Mouse (Mus musculus): ENCODE data around the gene Scgb1b2. TPM values are rescaled to one million over a fixed set of nuclear protein-coding genes. Genes with fewer than 3 reads are reported as not detected.

Scgb1b2 gene
- not detected for total RNA-seq (2021)
- long read RNA-seq, experiment 1 = 0 reads
- long read RNA-seq, experiment 2 = 0 reads

GRCm38 (mm10) chr7:31291721-31292120 is at the start of gene Scgb1b2:
Scgb1b2 (minus strand) TSS chr7:31291821.
- DNase-seq (ENCODE audit: low spot score in 2 of 2) = no peak

- no peak for DNase-seq (ENCODE audit: low spot score in 2 of 2)
These were observed 1.4 kb downstream of the Scgb1b2 start, which contains the start of gene Scgb2b2 for GRCm38 (mm10) chr7:31290208-31290607. Scgb2b2 (plus strand) TSS chr7:31290508.

Other genes starting within 250 kb of the Scgb1b2 start
- gene Fxyd5, start 249.3 kb downstream of the Scgb1b2 start, total RNA-seq (2021) = 10 to 100 TPM; 35.5 to 36.7 TPM
- gene Fxyd7, start 240.4 kb downstream of the Scgb1b2 start, total RNA-seq (2021) = 100 to 1,000 TPM; 148 to 187 TPM
- gene Fxyd1, start 234.6 kb downstream of the Scgb1b2 start, total RNA-seq (2021) = 10 to 100 TPM; 74.1 to 90.2 TPM
- gene Lgi4, start 232.5 kb downstream of the Scgb1b2 start, total RNA-seq (2021) = 10 to 100 TPM; 32.9 to 35.9 TPM
- 1 to 10 TPM in 1 of 2 experiments, not detected in 1; 1.2 TPM for gene Fxyd3, start 215.1 kb downstream of the Scgb1b2 start, total RNA-seq (2021)
- gene Hpn, start 176.5 kb downstream of the Scgb1b2 start, total RNA-seq (2021) = 1 to 10 TPM; 4.6 to 4.8 TPM
- 100 to 1,000 TPM; 805 to 862 TPM for gene Scn1b, start 164.8 kb downstream of the Scgb1b2 start, total RNA-seq (2021)
- gene Gramd1a, start 135.9 kb downstream of the Scgb1b2 start, total RNA-seq (2021) = 100 to 1,000 TPM; 105 to 106 TPM
- not detected for gene Scgb2b2, start 1.3 kb downstream of the Scgb1b2 start, total RNA-seq (2021)
- not detected for gene Scgb2b3, start 70.3 kb upstream of the Scgb1b2 start, total RNA-seq (2021)
- gene Scgb1b3, start 83.8 kb upstream of the Scgb1b2 start, total RNA-seq (2021) = not detected

All from left cerebral cortex, adult 18-20 months (tissue).